Mouse (Mus musculus) c-Kit-positive CD71-negative TER-119-negative erythroid progenitor cells, embryonic 14.5 days (primary cell): ENCODE data around the gene Unc5a.

Experiments
- DNase-seq: peaks from one replicate; pipeline ENCODE4 v3.0.0-alpha.2; 2013; ENCODE audit warnings: low read depth

Gene Unc5a

GRCm38 (mm10) chr13:54955695-54956471 is 6.7 kb downstream of the Unc5a start:
- DNase-seq, result no peak

- DNase-seq, result no peak
Observed at GRCm38 (mm10) chr13:54957281-54957680, 8.1 kb downstream of the Unc5a start.

DNA sequence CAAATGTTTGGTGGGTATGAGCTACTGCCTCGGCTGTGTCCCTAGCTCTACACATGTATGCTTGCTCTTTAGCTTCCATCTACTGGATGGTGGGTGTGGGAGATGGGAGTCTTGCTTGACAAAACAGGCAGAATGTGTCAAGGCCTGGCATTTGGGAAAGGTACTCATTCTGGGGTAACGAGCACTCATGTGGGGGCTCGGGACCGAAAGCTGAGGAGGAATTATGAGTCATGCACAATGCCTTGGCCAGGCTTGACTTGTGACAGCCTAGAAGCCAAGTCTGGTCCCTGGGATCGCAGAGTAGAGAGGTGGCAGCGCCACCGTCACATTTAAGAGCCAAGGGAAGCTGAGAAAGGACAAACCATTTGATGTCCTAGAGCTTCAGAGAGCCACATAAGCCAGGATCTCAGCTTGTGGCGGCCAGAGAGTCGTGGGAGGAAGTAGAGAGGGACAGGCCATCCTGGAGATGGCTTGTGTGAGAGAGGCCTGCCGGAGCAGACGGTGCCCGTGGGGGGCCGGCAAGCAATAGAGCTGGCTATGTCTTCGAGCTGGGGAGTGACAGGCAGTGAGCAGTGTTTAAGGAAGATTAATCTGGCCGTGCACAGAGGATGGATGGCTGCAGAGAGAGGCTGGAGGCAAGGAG is 10.0 kb downstream of the Unc5a start:
- no peak for DNase-seq

DNA sequence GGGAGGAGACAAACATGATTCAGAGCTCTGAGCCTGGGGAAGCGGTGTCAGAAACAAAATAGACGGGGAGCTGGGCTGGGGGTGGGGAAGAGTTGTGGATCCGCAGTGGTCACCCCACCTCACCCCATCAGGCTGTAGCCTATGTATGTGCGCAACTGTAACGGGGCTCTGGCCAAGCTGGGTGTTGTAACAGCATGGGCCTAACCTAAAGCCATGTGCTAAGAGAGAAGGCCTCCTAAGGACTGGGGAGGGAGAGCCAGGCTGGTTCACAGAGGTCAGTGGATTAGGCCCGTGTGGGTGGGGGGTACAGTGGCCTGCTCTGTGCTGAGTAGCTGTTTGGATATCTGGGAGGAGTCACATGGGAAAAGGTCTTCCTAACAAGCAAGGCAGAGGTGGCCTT is 10.6 kb downstream of the Unc5a start:
- DNase-seq, result no peak

DNA sequence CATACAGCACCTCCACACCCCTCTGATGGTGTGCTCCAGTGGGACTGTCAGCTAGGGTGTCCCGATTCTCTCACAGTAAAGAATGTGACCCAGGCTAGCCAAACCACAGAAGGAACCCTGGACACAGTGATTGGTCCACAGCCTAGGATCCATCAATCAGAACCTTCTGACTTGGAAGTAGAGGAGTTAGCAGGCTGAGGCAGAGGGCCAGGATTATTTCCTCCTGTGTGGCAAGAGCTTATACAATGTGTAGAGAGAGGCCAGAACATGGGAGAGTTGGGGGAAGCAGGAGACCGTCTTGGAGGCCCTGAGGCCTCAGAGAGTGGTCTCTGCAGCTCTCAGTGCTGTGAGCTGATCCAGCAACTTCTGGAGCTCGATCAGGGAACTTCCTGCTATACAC is 11.3 kb downstream of the Unc5a start:
- no peak for DNase-seq

DNA sequence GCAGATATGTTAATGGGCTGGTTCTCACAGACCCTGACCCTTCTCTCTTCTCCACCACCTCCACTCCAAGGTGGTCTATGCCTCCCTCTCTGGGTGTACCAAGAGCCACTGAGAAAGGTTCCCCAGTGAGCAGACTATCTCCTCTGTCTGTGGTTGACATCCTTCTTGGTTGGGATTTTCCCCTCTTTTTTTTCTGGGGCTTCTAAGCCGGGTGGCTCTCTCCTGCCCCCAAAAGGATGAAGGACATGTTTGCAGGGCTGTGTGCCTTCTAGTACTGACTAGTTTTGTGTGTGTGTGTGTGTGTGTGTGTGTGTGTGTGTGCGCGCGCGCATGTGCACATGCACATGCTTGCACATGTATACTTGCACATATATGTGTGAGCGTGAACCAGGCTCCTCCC is 16.0 kb downstream of the Unc5a start:
- DNase-seq, result no peak

DNA sequence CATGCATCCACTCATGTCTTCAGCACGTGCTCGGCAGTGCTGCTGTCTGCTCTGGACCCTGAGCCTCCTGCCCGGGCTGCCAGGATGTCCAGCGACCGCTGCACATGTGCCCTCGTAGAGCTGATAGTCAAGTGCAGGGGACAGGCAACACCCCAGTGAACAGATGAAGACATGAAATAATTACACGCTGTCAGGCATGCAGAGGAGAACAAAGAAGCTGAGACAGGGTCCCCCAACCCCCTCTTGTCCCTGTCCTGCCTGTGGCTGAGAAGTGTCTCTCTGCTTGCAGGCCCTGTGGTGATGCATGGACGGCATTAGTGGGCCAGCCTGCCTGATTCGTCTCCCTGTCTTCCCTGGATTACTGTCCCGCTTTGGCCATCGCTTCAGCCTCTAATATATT is 18.3 kb downstream of the Unc5a start:
- no peak for DNase-seq

- DNase-seq, result no peak
Observed at GRCm38 (mm10) chr13:54968636-54969035, 19.4 kb downstream of the Unc5a start.

DNA sequence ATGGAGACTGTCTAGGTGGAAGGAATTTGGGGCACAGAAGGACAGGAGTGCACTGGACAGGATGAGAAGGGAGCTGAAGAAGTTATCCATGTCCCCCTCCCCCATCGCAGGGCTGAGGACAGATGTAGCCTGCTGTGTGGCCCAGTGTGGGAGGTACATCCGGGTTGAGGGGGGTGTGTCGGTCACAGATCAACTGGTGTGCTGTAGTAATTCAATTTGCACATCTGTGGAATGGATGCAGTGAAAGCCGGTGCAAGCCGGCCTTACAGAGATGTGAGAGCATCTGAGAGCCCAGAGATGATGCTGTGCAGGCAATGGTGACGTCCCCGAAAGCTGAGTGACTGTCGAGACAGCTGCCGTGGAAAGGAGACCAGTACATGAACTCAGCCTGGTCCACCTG is 20.3 kb downstream of the Unc5a start:
- DNase-seq, result no peak

GRCm38 (mm10) chr13:54970521-54971247 is 21.5 kb downstream of the Unc5a start:
- DNase-seq, result peak; percentile 37

- no peak for DNase-seq
Observed at GRCm38 (mm10) chr13:54975546-54975945, 26.3 kb downstream of the Unc5a start.

DNA sequence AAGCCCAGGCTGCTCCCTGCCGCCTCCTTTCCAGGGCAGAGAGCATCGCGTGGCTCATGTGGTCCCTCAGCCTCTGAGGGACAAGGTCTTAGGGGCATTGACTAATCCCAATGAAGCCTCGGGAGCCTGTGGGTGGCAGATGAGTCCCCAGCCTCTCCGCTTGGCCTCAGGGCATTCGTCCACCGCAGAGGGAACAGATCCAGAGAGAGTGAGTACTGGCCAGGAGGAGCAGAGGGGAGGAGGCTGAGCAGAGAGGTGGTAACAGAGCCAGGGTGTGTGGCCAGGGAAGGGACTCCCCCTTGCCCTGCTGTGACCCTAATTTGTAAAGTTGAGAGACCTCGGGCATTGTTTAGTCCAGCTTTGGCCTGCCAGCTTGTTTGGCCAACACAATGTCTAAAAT is 29.6 kb downstream of the Unc5a start:
- no peak for DNase-seq

- DNase-seq, result no peak
Observed at GRCm38 (mm10) chr13:54980957-54981356, 31.7 kb downstream of the Unc5a start.

- no peak for DNase-seq
Observed at GRCm38 (mm10) chr13:54983001-54983400, 33.8 kb downstream of the Unc5a start.

DNA sequence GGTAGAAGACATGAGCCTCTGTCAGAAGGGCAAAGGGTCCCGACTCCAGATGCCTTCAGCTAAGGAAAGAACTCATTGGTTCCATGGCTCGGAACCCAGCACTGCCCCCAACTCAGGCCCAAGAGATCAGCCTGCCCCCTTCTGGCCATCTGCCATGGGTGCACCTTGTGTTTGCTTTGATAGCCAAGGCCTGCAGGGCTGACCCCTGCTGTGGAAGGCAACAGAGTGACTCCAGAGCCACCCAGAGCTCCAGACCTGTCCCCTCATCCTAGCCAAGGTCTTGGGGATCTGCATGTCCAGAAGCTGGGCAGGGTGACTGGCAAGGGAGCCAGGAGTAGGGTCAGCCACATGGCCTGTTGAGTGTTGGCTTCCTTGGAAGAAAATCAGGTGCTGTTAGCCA is 34.4 kb downstream of the Unc5a start:
- DNase-seq, result no peak

GRCm38 (mm10) chr13:54987405-54987804 is 38.2 kb downstream of the Unc5a start:
- DNase-seq, result no peak

- no peak for DNase-seq
Observed at GRCm38 (mm10) chr13:54988181-54988760, 39.1 kb downstream of the Unc5a start.

DNA sequence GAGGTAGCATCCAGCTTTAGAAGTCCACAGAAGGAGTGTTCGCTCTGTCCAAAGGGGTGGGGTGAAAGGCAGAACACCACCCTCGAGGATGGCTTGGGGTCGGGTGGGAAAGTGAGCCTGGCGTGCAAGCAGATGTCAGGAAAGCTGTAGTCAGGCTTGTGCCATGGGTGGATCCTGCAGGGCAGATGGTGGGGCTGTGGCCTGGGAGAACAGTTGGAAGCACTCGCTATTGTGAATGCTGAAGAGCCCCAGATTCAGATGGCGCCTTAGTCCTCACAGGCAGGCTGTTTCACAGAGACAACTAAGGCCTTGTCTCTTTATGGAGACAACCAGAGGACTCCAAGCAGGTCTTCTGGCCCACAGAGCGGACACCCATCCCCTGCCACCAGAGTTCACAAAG is 43.0 kb downstream of the Unc5a start:
- no peak for DNase-seq

- no peak for DNase-seq
Observed at GRCm38 (mm10) chr13:54994576-54994975, 45.4 kb downstream of the Unc5a start.

DNA sequence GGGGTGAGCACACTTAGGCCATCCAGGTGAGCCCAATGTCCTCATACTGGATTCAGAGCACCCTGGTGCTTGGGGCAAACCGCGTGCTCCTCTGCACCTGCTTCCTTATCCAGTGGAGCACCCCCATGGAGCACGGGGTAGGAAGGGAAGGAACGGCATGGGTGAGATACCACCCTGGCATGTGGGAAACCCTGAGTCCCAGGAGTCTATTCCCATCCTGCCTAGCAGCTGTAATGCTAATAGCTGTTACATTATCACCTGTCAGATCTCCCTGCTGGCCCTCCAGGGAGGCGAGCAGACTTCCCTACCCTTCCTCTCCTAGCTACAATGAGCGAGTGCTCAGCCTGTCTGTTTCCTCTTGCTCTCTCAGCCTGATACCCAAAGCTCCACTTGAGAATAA is 46.0 kb downstream of the Unc5a start:
- no peak for DNase-seq

DNA sequence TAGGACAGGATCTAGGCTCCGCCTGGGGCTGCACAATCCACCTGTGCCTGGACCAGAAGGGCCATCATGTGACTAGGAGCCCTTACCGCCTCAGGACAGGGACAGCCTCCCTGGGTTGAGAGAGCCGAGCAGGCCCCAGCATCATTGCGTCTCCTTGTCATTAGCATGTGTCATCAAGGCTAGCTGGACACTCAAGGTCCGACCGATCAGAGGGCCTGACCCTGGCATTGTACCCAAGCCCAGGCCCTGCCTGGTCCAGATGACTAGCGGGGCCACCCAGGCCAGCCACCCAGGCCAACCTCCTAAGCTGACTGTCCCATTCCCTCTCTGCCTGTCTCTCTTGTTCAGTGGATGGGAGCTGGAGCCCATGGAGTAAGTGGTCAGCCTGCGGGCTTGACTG is 48.4 kb downstream of the Unc5a start:
- DNase-seq, result no peak

DNA sequence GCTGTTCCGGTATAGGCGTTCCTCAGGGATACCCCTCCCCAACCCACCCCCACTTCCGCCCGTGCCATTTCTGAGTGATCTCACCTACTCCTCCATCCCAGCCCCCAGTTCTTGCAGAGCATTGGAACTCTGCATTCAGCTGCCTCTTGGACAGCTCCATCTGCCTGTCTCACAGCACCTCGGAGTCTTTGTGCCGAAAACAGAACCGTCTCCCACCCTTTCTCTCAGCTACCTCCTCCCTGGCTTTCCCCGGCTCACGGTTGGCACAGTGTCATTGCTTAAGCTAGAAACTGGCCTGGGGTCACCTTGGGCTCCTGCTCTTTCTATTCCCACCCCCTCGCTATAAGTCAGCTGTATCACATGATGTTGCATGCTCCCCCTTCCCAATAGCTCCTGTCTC is 51.2 kb downstream of the Unc5a start:
- no peak for DNase-seq

GRCm38 (mm10) chr13:55002090-55002489 is 52.9 kb downstream of the Unc5a start:
- DNase-seq, result no peak
